Mouse (Mus musculus): ENCODE measurements around the gene Nptx1. TPM values are rescaled to one million over a fixed set of nuclear protein-coding genes. Genes with fewer than 3 reads are reported as not detected.

Nptx1 gene
- 100 to 1,000 TPM; 452 to 470 TPM for total RNA-seq (2021)

GRCm38 (mm10) chr11:119547183-119547921 is at the start of gene Nptx1:
TSS of gene Nptx1 (minus strand) at chr11:119547753.
- DNase-seq = peak; percentile 82 to 85

DNA sequence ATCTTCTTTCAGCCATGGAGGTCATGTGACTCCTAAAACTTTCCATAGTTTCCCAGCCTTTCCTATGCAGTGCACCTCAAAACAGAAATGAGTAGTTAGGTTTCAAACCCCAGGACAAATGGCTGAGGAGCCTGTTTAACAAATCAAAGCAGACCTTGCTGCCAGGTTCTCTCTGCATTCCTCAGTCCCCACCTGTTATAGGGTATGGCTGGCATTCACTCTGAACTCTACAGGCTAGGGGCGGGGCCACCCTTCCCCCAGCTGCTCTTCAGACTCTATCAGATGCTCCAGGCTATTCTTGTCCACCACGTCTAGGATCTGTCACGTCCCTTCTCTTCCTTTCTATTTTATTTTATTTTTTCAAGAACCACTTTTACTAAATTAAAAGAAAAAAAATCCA is 46.4 kb upstream of the Nptx1 start:
- DNase-seq = no peak

DNA sequence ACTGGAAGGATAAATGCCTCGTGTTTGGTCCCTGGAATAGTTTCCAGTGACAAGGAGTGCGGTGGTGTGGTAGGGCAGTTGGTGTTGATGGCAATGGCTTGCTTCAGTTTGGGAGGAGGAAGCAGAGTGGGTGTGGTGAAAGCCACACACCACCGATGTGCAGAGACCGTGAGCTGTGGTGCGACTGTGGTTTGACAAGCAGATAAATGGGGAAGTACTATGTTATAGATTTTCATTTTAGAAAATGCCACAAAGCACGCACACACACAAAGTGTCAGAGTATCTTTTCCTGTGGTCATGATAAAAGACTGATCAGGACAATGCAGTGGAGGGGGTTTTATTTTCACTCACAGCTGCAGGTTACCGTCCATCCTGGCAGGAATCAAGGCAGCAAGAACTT is 41.7 kb upstream of the Nptx1 start:
- DNase-seq = no peak

DNA sequence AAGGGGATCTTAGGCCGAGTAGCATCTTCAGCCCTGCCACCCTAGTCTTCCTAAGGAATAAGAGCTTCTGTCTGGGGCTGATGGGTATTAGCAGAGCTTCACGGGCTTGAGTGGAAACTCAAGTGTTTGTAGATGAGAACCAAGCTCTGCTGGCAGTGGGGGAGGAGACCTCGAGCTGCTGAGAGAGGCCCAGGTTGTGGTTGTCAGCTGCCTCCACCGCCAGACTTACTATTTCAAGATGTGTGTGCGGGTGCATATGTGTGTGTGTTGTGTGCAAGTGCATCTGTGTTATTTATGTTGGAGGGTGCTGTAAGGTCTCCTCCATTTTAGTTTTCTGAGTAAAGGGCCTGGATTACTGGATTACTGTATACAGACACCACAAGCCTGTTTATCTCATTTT is 39.6 kb upstream of the Nptx1 start:
- DNase-seq = no peak

DNA sequence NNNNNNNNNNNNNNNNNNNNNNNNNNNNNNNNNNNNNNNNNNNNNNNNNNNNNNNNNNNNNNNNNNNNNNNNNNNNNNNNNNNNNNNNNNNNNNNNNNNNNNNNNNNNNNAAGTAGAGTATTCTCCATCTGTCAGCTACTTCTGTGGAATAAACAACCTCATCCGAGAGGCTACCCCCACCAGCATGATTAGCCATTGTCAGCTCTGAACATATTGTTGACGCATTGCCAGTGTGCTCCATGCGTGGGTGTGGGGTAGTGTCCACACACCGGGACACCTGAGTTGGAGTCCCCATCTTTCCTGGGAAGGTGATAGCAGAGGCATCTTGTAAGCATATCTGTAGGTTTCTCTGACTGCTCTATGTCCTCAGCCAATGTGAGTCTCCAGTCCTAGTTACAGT is 39.0 kb upstream of the Nptx1 start:
- no peak for DNase-seq

- no peak for DNase-seq
Observed at GRCm38 (mm10) chr11:119577721-119578120, 30.2 kb upstream of the Nptx1 start.

DNA sequence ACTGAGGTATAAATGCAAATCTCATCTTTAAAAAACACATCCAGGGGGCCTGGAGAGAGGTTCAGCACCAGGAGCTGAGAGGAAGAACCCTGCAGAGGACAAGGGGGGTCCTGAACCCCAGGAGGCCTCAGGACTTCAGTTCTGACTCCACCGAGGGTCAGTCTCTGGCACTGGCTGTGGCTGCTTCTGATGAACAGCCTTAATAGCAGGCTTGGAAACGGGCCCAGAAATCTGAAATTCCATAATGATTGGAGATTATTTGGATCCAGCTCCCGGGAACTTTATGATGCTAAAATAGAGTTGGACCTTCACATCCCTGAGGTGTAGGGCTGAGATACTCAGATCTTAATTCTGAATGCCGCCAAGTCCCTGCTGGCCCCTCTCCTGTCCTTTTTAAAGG is 29.3 kb upstream of the Nptx1 start:
- DNase-seq = no peak

DNA sequence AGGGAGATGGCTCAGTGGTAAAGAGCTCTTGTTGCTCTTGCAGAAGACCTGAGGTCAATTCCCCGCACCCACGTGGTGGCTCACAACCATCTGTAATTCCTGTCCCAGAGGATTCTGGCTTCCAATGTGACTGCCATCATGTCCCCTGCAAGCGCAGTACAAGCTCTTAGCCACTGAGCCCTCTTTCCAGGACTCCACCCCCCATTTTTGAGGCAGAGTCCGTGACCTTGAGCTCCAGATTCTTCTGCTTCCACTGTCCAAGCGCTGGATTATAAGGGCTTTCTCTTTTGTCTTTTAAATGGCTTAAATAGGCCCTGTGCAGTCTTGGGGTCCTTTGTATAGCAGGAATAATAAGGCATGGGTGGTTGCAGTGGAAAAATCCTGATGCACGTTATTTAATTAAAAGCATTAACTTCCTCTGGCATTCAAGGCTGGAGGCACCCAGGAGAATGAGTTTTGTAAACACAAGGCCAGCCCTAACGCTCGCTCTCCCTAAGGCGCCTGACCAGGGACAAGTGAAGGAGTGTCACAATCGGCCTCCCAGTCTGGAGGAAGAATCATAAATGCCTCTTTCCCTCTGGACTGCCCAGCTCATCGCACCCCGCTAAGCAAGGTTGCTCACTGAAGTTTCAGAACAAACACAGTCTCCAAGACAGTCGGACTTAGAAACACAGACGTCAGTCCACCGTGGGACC is 24.9 kb upstream of the Nptx1 start:
- DNase-seq = no peak

DNA sequence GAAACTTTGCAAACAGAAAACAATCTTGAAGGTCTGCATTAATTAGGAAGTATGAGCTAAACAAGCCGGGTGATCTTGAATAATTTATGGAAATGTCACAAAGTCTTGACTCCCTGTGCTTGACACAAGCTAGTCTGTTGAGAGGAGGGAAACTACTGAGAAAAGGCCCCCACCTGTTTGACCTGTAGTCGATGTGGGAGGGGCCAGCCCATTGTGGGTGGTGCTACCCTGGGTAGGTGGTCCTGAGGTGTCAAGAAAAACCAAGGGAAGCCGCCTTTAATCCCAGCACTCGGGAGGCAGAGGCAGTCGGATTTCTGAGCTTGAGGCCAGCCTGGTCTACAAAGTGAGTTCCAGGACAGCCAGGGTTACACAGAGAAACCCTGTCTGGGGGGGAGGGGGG is 18.6 kb upstream of the Nptx1 start:
- no peak for DNase-seq

DNA sequence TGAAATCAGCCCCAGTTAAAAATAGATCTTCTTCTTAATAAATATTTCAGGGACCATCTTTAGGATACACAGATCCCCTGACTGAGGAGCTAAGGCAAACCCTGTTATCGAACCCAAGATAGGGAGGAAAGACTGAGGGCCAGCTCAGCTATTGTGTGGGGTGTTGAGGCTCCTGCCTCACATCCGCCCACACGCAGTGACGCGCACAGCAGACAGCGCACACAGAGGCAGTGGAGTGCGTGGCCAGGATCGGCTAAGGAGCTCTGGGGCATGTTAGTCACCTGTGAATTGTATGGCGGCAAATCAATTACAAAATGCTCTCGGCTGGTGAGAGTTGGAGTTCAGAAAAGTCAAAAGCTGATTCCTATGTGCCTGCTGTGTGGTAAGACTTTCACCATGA is 18.1 kb upstream of the Nptx1 start:
- DNase-seq = no peak

- DNase-seq = no peak
Observed at GRCm38 (mm10) chr11:119565021-119565420, 17.5 kb upstream of the Nptx1 start.

DNA sequence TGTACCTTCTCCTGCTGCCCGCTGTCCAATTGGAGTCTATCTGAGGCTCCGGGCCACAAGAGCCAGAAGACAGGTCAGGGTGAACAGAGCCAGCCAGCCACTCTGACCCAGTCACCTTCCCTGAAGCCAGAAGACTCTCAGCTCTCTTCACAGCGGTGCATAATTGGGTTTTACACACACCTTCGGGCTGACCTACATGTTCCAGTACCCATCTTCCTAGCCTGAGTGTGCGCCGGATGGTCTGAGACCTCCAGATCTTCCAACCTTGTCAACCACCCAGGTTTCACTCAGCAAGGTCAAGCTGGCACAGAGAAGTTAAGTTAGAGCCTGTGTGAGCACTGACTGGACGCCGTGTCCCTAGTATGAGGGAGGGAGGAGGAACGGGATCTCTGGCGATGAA is 16.8 kb upstream of the Nptx1 start:
- DNase-seq = no peak

GRCm38 (mm10) chr11:119563166-119563565 is 15.6 kb upstream of the Nptx1 start:
- no peak for DNase-seq

DNA sequence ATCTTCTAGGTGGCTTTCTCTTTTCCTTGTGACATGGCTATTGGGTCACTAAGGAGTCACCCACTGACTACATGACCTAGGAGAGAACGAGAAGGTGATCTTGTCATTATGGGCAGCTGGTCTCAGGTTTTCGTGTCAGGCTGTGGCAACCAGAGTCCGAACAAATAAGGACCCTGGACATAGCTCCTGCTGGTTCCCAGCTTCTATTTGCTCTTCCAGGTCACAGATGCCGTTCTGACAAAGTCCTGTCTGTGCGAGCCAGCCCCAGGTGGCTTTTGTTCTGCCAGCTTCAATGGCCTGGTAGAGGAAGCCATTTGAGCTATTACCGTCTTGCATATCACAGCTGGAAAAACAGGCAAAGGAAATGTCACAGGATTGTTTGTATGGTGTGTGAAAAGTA is 14.7 kb upstream of the Nptx1 start:
- no peak for DNase-seq

- no peak for DNase-seq
Observed at GRCm38 (mm10) chr11:119558870-119559610, 11.5 kb upstream of the Nptx1 start.

- no peak for DNase-seq
Observed at GRCm38 (mm10) chr11:119557940-119558869, 10.7 kb upstream of the Nptx1 start.

DNA sequence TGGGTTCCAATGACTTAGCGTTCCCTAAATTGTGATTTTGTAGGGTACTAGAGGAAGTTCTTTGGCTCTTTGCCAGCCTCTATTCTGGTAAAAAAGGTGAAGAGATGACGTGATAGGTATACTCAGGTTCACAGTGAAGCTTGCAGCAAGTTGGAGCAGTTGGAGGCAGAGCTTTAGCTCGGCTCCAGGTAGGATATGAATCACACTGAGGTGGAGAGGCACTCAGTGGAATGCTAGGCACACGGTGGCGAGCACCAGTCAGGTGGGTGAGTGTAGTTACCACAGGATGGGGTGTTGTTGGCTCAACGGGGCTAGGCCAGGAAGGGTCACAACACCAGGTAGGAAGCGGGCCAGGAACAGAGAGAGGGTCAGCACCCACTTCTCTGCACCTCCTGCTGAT is 7.6 kb upstream of the Nptx1 start:
- no peak for DNase-seq

GRCm38 (mm10) chr11:119554706-119555105 is 7.2 kb upstream of the Nptx1 start:
- DNase-seq = no peak

GRCm38 (mm10) chr11:119552902-119553802 is 5.6 kb upstream of the Nptx1 start:
- no peak for DNase-seq

DNA sequence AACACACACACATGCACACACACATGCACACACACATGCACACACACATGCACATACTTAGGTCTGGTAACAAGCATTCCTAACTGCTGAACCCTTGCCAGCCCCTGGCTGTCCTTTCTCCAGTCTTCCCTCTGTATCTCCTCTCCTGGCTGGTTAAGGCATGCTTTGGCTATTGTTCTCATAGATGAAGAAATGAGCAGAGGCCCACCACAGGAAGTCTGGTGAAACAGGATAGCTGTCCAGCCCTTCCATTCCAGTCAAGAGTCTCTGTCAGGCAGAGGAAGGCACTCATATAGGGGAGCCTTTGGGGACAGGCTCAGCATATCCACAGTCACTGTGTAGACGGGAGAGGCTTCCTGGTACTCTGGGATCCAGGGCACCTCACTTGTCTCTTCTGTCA is 4.7 kb upstream of the Nptx1 start:
- no peak for DNase-seq

- no peak for DNase-seq
Observed at GRCm38 (mm10) chr11:119551468-119551867, 3.9 kb upstream of the Nptx1 start.
